Mouse (Mus musculus): ENCODE data around the gene Katnal1. TPM values are rescaled to one million over a fixed set of nuclear protein-coding genes. Genes with fewer than 3 reads are reported as not detected.

Gene Katnal1
- total and polyA plus RNA-seq, 3 experiments: 2.8 to 7.0 (median 3.2) TPM

DNA sequence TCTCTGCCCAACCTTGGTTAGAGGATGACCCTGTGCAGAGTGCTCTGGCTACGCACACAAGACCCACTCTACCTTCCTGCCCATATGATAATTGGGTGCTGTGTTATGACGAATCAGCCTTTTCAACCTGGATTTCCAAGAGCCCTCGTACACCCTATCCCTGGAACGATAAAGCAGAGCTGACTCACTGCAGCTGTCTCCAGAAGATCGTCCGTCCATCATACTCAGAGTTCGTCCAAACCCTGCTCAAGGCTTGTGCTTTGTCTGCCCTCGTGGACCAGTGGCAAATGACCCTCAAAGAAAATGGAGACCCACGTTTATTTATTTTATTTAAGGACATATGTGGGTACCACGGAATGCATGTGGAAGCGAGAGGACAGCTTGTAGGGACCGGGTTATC, 45.9 kb upstream of the Katnal1 start:
- H3K9ac ChIP-seq (ENCODE audit: insufficient read depth, low read depth): no peak overlapping the region
- in situ Hi-C loops (cut with MboI; ENCODE audit: low pct_ligation_motif_present, low pct_unique_long_range_greater_than_20kb, low sequenced_read_pairs) (no loop called here), dilution Hi-C loops (cut with MboI; ENCODE audit: extremely low pct_ligation_motif_present, extremely low pct_unique_long_range_greater_than_20kb, low sequenced_read_pairs) (no loop called here)
- H3K79me2 ChIP-seq (replicated peaks; ENCODE audit: control insufficient read depth, extremely low read depth, insufficient read depth, poor library complexity, severe bottlenecking): no peaks in the 10 kb centered on the region
- no peaks in the 10 kb centered on the region for H3K36me3 ChIP-seq (replicated peaks in 1 of 2; ENCODE audit: control insufficient read depth in 1 of 2, insufficient read depth in 1 of 2, low read length in 1 of 2)
- H3K27ac ChIP-seq (ENCODE audit: insufficient read depth, low read depth): no peak overlapping the region
- no peaks in the 10 kb centered on the region for H3K9me3 ChIP-seq (replicated peaks; ENCODE audit: low read length)
- no peak for DNase-seq (ENCODE audit: extremely low read depth)
- H3K27me3 ChIP-seq (replicated peaks): no peaks in the 10 kb centered on the region
- no peak overlapping the region for H3K4me3 ChIP-seq (replicated peaks in 1 of 3; ENCODE audit: low read depth in 2 of 3, low read length in 2 of 3, poor library complexity in 1 of 3)
- H3K4me2 ChIP-seq (ENCODE audit: insufficient read depth, low read depth, poor library complexity, severe bottlenecking): no peak overlapping the region
- TF ChIP-seq CHD2 (IDR thresholded peaks at IDR 0.05; ENCODE audit: low read length) (no peak), JUN (IDR thresholded peaks at IDR 0.05; ENCODE audit: insufficient read depth, low read depth, low read length) (no peak), POLR2A (IDR thresholded peaks at IDR 0.05; ENCODE audit: low read depth, low read length) (no peak), UBTF (IDR thresholded peaks at IDR 0.05; ENCODE audit: low read depth, low read length) (no peak), EP300 (IDR thresholded peaks at IDR 0.05; ENCODE audit: low read length) (no peak), MEF2A (IDR thresholded peaks at IDR 0.05; ENCODE audit: borderline replicate concordance, low read depth, low read length) (no peak), USF2 (conservative IDR thresholded peaks at IDR 0.05; ENCODE audit: low read depth, low read length) (no peak), ELF1 (IDR thresholded peaks at IDR 0.05; ENCODE audit: low read depth, low read length) (no peak), CHD1 (IDR thresholded peaks at IDR 0.05; ENCODE audit: low read depth, low read length) (no peak), NELFE (IDR thresholded peaks at IDR 0.05; ENCODE audit: low read depth, low read length) (no peak), KAT2A (IDR thresholded peaks at IDR 0.05; ENCODE audit: insufficient replicate concordance, low read length) (no peak), RAD21 (IDR thresholded peaks at IDR 0.05; ENCODE audit: low read depth, low read length) (no peak), TCF12 (IDR thresholded peaks at IDR 0.05; ENCODE audit: low read depth, low read length) (no peak), ZKSCAN1 (IDR thresholded peaks at IDR 0.05; ENCODE audit: borderline replicate concordance, low read depth, low read length) (no peak), BHLHE40 (IDR thresholded peaks at IDR 0.05; ENCODE audit: low read depth, low read length) (no peak)
- peaks cover 0 to 5% of the 10 kb centered on the region in 2 experiments; a peak in 2 of 4 replicates for H3K4me1 ChIP-seq (ENCODE audit: control insufficient read depth in 1 of 2, insufficient read depth in 2 of 2)

DNA sequence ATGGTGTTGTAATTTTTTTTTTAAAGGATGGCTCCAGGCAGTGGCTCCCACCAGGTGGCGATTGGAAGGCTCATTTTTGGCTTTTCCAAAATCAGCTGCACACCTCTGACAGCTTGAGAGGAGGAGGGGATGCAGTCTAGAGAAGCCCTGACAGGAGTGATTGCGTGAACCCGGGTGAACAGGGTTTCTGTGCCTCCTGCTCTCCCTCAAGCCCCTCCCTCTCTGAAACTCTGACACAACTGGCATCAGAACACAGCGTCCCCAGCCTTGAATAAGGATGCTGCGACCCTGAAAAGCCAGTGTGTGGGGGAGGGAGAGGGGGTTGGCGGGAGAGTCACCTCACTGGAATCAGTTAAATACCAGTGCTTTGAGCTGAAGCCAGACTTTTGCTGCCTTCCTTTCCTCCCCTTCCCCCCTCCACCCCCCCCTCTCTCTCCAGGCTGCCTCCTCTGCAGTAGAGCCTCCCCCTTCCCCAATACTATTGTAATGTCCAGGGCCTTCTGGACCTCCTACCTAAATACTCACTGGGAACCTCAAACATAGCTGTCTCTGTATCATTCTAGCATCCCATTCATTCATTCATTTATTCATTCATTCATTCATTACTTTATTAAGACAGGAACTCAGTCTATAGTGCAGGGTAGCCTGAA, 44.0 kb upstream of the Katnal1 start:
- in situ Hi-C loops (cut with MboI; ENCODE audit: low pct_ligation_motif_present, low pct_unique_long_range_greater_than_20kb, low sequenced_read_pairs): no loop called here
- Histone ChIP-seq H3K4me2 (ENCODE audit: insufficient read depth, low read depth, poor library complexity, severe bottlenecking) (no peak overlapping the region), H3K9ac (ENCODE audit: insufficient read depth, low read depth) (no peak overlapping the region), H3K27me3 (replicated peaks) (no peaks in the 10 kb centered on the region), H3K27ac (ENCODE audit: insufficient read depth, low read depth) (no peak overlapping the region), H3K36me3 (replicated peaks in 1 of 2; ENCODE audit: control insufficient read depth in 1 of 2, insufficient read depth in 1 of 2, low read length in 1 of 2) (no peaks in the 10 kb centered on the region), H3K4me1 (ENCODE audit: control insufficient read depth in 1 of 2, insufficient read depth in 2 of 2) (peaks cover 0 to 5% of the 10 kb centered on the region in 2 experiments; a peak in 2 of 4 replicates), H3K4me3 (replicated peaks in 1 of 3; ENCODE audit: low read depth in 2 of 3, low read length in 2 of 3, poor library complexity in 1 of 3) (no peak overlapping the region), H3K9me3 (replicated peaks; ENCODE audit: low read length) (no peaks in the 10 kb centered on the region), H3K79me2 (replicated peaks; ENCODE audit: control insufficient read depth, extremely low read depth, insufficient read depth, poor library complexity, severe bottlenecking) (no peaks in the 10 kb centered on the region)
- TF ChIP-seq MEF2A (IDR thresholded peaks at IDR 0.05; ENCODE audit: borderline replicate concordance, low read depth, low read length) (no peak), TCF12 (IDR thresholded peaks at IDR 0.05; ENCODE audit: low read depth, low read length) (no peak), ETS1 (conservative IDR thresholded peaks at IDR 0.05; ENCODE audit: low read depth, low read length) (no peak), POLR2AphosphoS2 (IDR thresholded peaks at IDR 0.05; ENCODE audit: low read depth, low read length) (no peak), MAX (IDR thresholded peaks at IDR 0.05; ENCODE audit: low read length) (no peak), ZKSCAN1 (IDR thresholded peaks at IDR 0.05; ENCODE audit: borderline replicate concordance, low read depth, low read length) (no peak), MYC (IDR thresholded peaks at IDR 0.05; ENCODE audit: low read depth, low read length) (no peak), CTCF (conservative IDR thresholded peaks at IDR 0.05 in 1 of 2, IDR thresholded peaks at IDR 0.05 in 1 of 2; ENCODE audit: low read depth in 2 of 2, low read length in 2 of 2) (no peak), JUN (IDR thresholded peaks at IDR 0.05; ENCODE audit: insufficient read depth, low read depth, low read length) (no peak), JUND (conservative IDR thresholded peaks at IDR 0.05; ENCODE audit: low read depth, low read length) (no peak), RCOR1 (conservative IDR thresholded peaks at IDR 0.05; ENCODE audit: low read depth, low read length) (no peak), UBTF (IDR thresholded peaks at IDR 0.05; ENCODE audit: low read depth, low read length) (no peak)
- no peak for DNase-seq (ENCODE audit: extremely low read depth)
- dilution Hi-C loops (cut with MboI; ENCODE audit: extremely low pct_ligation_motif_present, extremely low pct_unique_long_range_greater_than_20kb, low sequenced_read_pairs): no loop called here
